Mouse (Mus musculus): ENCODE measurements around the gene Vgll4. TPM values are rescaled to one million over a fixed set of nuclear protein-coding genes. Genes with fewer than 3 reads are reported as not detected.

Vgll4 gene
- total and polyA plus RNA-seq, 3 experiments: 33.3 to 39.4 (median 35.0) TPM

GRCm38 (mm10) chr6:114970386-114970785, 592 bp upstream of the Vgll4 start:
- Histone ChIP-seq H3K4me1 (ENCODE audit: insufficient read depth, low read depth, low read length) (peaks cover 9% of the 10 kb centered on the region; the same call in 1 of the 2 replicates), H3K4me3 (ENCODE audit: low read depth, low read length) (no peak overlapping the region), H3K27me3 (ENCODE audit: insufficient read depth, low read length) (peaks cover 5% of the 10 kb centered on the region), H3K9me3 (replicated peaks) (peaks cover 15% of the 10 kb centered on the region), H3K36me3 (replicated peaks) (no peaks in the 10 kb centered on the region)
- TF ChIP-seq POLR2AphosphoS5 (IDR thresholded peaks at IDR 0.05; ENCODE audit: insufficient replicate concordance, low read depth, low read length): no peak
- TF ChIP-seq CTCF (IDR thresholded peaks at IDR 0.05; ENCODE audit: low read depth, low read length): no peak
- no peak for TF ChIP-seq TAL1 (conservative IDR thresholded peaks at IDR 0.05; ENCODE audit: low read depth, low read length)
- no peak for TF ChIP-seq GATA1 (IDR thresholded peaks at IDR 0.05; ENCODE audit: borderline replicate concordance, low read length)
- ATAC-seq (ENCODE audit: extremely low read depth, insufficient number of reproducible peaks, low FRiP score, poor library complexity, severe bottlenecking) (no peak), DNase-seq (ENCODE audit: low spot score) (no peak)

DNA sequence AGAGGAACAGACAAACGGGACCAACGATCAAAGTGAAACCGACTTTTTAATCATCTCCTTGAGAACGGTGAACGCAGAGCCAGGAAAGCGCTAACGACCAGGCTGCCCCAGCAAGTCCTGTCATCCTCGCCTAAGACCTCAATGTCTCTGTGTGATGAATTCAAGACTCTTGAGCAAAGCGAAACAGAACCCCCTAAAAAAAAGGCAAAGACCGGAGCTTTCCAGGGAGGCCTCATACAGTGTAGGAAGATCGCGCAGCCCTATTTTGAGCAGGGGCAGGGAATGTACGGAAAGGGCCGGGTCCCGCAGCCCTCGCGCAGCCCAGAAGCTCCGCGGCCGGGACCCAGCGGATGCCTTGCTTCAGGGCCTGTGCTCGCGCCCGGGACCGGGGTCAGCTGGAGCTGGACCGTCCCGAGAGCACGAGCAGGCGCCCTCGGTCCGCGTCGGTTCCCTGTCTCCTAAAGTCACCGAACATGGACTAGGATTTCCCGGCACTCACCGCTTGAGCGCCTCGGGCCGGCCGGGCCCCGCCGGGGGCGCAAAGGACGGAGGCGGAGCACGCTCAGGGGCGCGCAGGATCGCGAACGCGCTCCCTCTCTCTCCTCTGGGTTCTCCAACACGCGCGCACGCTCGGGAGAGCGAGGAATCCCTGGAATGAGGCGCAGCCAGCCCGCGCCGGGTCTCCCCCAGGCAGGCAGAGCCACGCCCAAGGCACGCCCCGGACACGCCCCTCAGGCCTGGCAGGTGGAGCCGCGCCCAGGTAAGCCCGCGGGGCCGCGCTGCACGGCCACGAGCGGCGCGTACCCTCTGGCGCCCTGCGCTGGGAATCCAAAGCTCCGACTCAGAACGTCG, 1.2 kb downstream of the Vgll4 start:
- H3K9me3 ChIP-seq (replicated peaks): peaks cover 15% of the 10 kb centered on the region
- ATAC-seq (ENCODE audit: extremely low read depth, insufficient number of reproducible peaks, low FRiP score, poor library complexity, severe bottlenecking) (no peak), DNase-seq (ENCODE audit: low spot score) (no peak)
- TF ChIP-seq TAL1 (conservative IDR thresholded peaks at IDR 0.05; ENCODE audit: low read depth, low read length) (no peak), GATA1 (IDR thresholded peaks at IDR 0.05; ENCODE audit: borderline replicate concordance, low read length) (no peak), POLR2AphosphoS5 (IDR thresholded peaks at IDR 0.05; ENCODE audit: insufficient replicate concordance, low read depth, low read length) (no peak), CTCF (IDR thresholded peaks at IDR 0.05; ENCODE audit: low read depth, low read length) (no peak), GATA2 (IDR thresholded peaks at IDR 0.05; ENCODE audit: borderline replicate concordance, low read depth, low read length) (no peak)
- H3K36me3 ChIP-seq (replicated peaks): no peaks in the 10 kb centered on the region
- H3K4me1 ChIP-seq (ENCODE audit: insufficient read depth, low read depth, low read length): peaks cover 9% of the 10 kb centered on the region; the same call in 1 of the 2 replicates
- H3K27me3 ChIP-seq (ENCODE audit: insufficient read depth, low read length): peaks cover 7% of the 10 kb centered on the region; the same call in 1 of the 2 replicates
- peak overlapping the region; percentile 33; the same call in 1 of the 2 replicates for H3K4me3 ChIP-seq (ENCODE audit: low read depth, low read length)

DNA sequence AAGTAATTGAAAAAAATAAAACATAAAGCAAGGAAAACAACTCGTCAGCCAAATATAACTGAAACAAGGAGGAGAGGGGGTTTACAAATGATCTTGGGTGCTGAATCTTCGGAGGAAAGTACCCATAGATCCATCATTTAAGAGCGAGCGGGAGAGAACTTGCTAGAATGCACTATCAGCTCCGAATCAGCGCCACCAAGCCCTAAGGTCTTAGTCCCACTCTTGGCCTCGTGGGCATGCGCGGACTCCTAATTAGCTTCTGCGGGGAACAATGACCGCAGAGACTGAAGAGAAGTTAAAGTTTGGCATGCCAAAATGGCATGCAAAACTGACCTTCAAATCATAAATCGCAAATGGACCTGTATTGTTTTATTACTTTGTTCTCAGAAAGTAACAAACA, 2.2 kb downstream of the Vgll4 start:
- H3K4me3 ChIP-seq (ENCODE audit: low read depth, low read length): no peak overlapping the region
- no peak for DNase-seq (ENCODE audit: low spot score)
- H3K9me3 ChIP-seq (replicated peaks): peaks cover 15% of the 10 kb centered on the region
- peaks cover 9% of the 10 kb centered on the region; the same call in 1 of the 2 replicates for H3K4me1 ChIP-seq (ENCODE audit: insufficient read depth, low read depth, low read length)
- peaks cover 7% of the 10 kb centered on the region; the same call in 1 of the 2 replicates for H3K27me3 ChIP-seq (ENCODE audit: insufficient read depth, low read length)
- H3K36me3 ChIP-seq (replicated peaks): no peaks in the 10 kb centered on the region
- TF ChIP-seq GATA2 (IDR thresholded peaks at IDR 0.05; ENCODE audit: borderline replicate concordance, low read depth, low read length): no peak
- TF ChIP-seq TAL1 (conservative IDR thresholded peaks at IDR 0.05; ENCODE audit: low read depth, low read length): no peak
- TF ChIP-seq CTCF (IDR thresholded peaks at IDR 0.05; ENCODE audit: low read depth, low read length): no peak
- no peak for TF ChIP-seq POLR2AphosphoS5 (IDR thresholded peaks at IDR 0.05; ENCODE audit: insufficient replicate concordance, low read depth, low read length)
- TF ChIP-seq GATA1 (IDR thresholded peaks at IDR 0.05; ENCODE audit: borderline replicate concordance, low read length): no peak
- no peak for ATAC-seq (ENCODE audit: extremely low read depth, insufficient number of reproducible peaks, low FRiP score, poor library complexity, severe bottlenecking)

- Histone ChIP-seq H3K9me3 (replicated peaks) (peaks cover 15% of the 10 kb centered on the region), H3K27me3 (ENCODE audit: insufficient read depth, low read length) (peaks cover 7% of the 10 kb centered on the region; the same call in 1 of the 2 replicates), H3K4me1 (ENCODE audit: insufficient read depth, low read depth, low read length) (peaks cover 9% of the 10 kb centered on the region; the same call in 1 of the 2 replicates), H3K36me3 (replicated peaks) (no peaks in the 10 kb centered on the region), H3K4me3 (ENCODE audit: low read depth, low read length) (no peak overlapping the region)
- ATAC-seq (ENCODE audit: extremely low read depth, insufficient number of reproducible peaks, low FRiP score, poor library complexity, severe bottlenecking) (no peak), DNase-seq (ENCODE audit: low spot score) (no peak)
- TF ChIP-seq TAL1 (conservative IDR thresholded peaks at IDR 0.05; ENCODE audit: low read depth, low read length) (no peak), GATA2 (IDR thresholded peaks at IDR 0.05; ENCODE audit: borderline replicate concordance, low read depth, low read length) (no peak), CTCF (IDR thresholded peaks at IDR 0.05; ENCODE audit: low read depth, low read length) (no peak), POLR2AphosphoS5 (IDR thresholded peaks at IDR 0.05; ENCODE audit: insufficient replicate concordance, low read depth, low read length) (no peak), GATA1 (IDR thresholded peaks at IDR 0.05; ENCODE audit: borderline replicate concordance, low read length) (no peak)
These were observed 3.2 kb downstream of the Vgll4 start for GRCm38 (mm10) chr6:114966396-114967154.

GRCm38 (mm10) chr6:114965802-114966201, 4.0 kb downstream of the Vgll4 start:
- Histone ChIP-seq H3K4me3 (ENCODE audit: low read depth, low read length) (no peak overlapping the region), H3K9me3 (replicated peaks) (peaks cover 15% of the 10 kb centered on the region), H3K36me3 (replicated peaks) (no peaks in the 10 kb centered on the region), H3K4me1 (ENCODE audit: insufficient read depth, low read depth, low read length) (peaks cover 9% of the 10 kb centered on the region; the same call in 1 of the 2 replicates), H3K27me3 (ENCODE audit: insufficient read depth, low read length) (peaks cover 10% of the 10 kb centered on the region; the same call in 1 of the 2 replicates)
- TF ChIP-seq POLR2AphosphoS5 (IDR thresholded peaks at IDR 0.05; ENCODE audit: insufficient replicate concordance, low read depth, low read length): no peak
- TF ChIP-seq TAL1 (conservative IDR thresholded peaks at IDR 0.05; ENCODE audit: low read depth, low read length): no peak
- no peak for TF ChIP-seq GATA2 (IDR thresholded peaks at IDR 0.05; ENCODE audit: borderline replicate concordance, low read depth, low read length)
- no peak for TF ChIP-seq GATA1 (IDR thresholded peaks at IDR 0.05; ENCODE audit: borderline replicate concordance, low read length)
- no peak for TF ChIP-seq CTCF (IDR thresholded peaks at IDR 0.05; ENCODE audit: low read depth, low read length)
- no peak for ATAC-seq (ENCODE audit: extremely low read depth, insufficient number of reproducible peaks, low FRiP score, poor library complexity, severe bottlenecking)
- DNase-seq (ENCODE audit: low spot score): no peak
